Mouse (Mus musculus): ENCODE results near the gene Prkca. TPM values are rescaled to one million over a fixed set of nuclear protein-coding genes. Genes with fewer than 3 reads are reported as not detected.

Prkca gene
- polyA plus RNA-seq, 1 experiment from 2014 or later = 13.5 TPM

- Histone ChIP-seq H3K4me1 (ENCODE audit: control insufficient read depth, insufficient read depth, low read length) (no peaks in the 10 kb centered on the region), H3K4me3 (ENCODE audit: low read depth, low read length) (no peak overlapping the region), H3K4me2 (ENCODE audit: low read depth, low read length) (no peak overlapping the region), H3K9ac (ENCODE audit: low read depth, low read length) (no peak overlapping the region), H3K36me3 (ENCODE audit: control insufficient read depth, insufficient read depth, low read length) (no peaks in the 10 kb centered on the region), H3K27me3 (replicated peaks; ENCODE audit: control insufficient read depth, insufficient read depth, low read length) (no peaks in the 10 kb centered on the region), H3K9me3 (ENCODE audit: control insufficient read depth, low read length) (no peaks in the 10 kb centered on the region), H3K27ac (replicated peaks; ENCODE audit: low read depth, low read length) (no peak overlapping the region)
- ATAC-seq (ENCODE audit: low read depth) = no peak
- no peak for DNase-seq (ENCODE audit: low spot score)
- WGBS = 62% methylated on average over 9 of the region's 9 CpGs
Measured at GRCm38 (mm10) chr11:108165725-108166124, 178.0 kb downstream of the Prkca start.

- WGBS = 90% methylated on average over 1 of the region's 1 CpGs
- H3K27ac ChIP-seq (replicated peaks; ENCODE audit: low read depth, low read length) = no peak overlapping the region
- H3K9ac ChIP-seq (ENCODE audit: low read depth, low read length) = no peak overlapping the region
- no peaks in the 10 kb centered on the region for H3K27me3 ChIP-seq (replicated peaks; ENCODE audit: control insufficient read depth, insufficient read depth, low read length)
- no peaks in the 10 kb centered on the region for H3K4me1 ChIP-seq (ENCODE audit: control insufficient read depth, insufficient read depth, low read length)
- ATAC-seq (ENCODE audit: low read depth) = no peak
- H3K4me2 ChIP-seq (ENCODE audit: low read depth, low read length) = no peak overlapping the region
- no peak for DNase-seq (ENCODE audit: low spot score)
- H3K36me3 ChIP-seq (ENCODE audit: control insufficient read depth, insufficient read depth, low read length) = no peaks in the 10 kb centered on the region
- peaks cover 12% of the 10 kb centered on the region; the same call in 1 of the 2 replicates for H3K9me3 ChIP-seq (ENCODE audit: control insufficient read depth, low read length)
- no peak overlapping the region for H3K4me3 ChIP-seq (ENCODE audit: low read depth, low read length)
Measured at GRCm38 (mm10) chr11:108162639-108163038, 181.1 kb downstream of the Prkca start.

- no peak overlapping the region for H3K9ac ChIP-seq (ENCODE audit: low read depth, low read length)
- H3K4me3 ChIP-seq (ENCODE audit: low read depth, low read length) = no peak overlapping the region
- H3K4me1 ChIP-seq (ENCODE audit: control insufficient read depth, insufficient read depth, low read length) = no peaks in the 10 kb centered on the region
- H3K27me3 ChIP-seq (replicated peaks; ENCODE audit: control insufficient read depth, insufficient read depth, low read length) = no peaks in the 10 kb centered on the region
- WGBS = 47% methylated on average over 4 of the region's 4 CpGs
- ATAC-seq (ENCODE audit: low read depth) = no peak
- no peak overlapping the region for H3K4me2 ChIP-seq (ENCODE audit: low read depth, low read length)
- H3K9me3 ChIP-seq (ENCODE audit: control insufficient read depth, low read length) = peaks cover 12% of the 10 kb centered on the region; the same call in 1 of the 2 replicates
- no peaks in the 10 kb centered on the region for H3K36me3 ChIP-seq (ENCODE audit: control insufficient read depth, insufficient read depth, low read length)
- H3K27ac ChIP-seq (replicated peaks; ENCODE audit: low read depth, low read length) = no peak overlapping the region
- DNase-seq (ENCODE audit: low spot score) = no peak
Measured at GRCm38 (mm10) chr11:108162110-108162509, 181.6 kb downstream of the Prkca start.

- Histone ChIP-seq H3K27me3 (replicated peaks; ENCODE audit: control insufficient read depth, insufficient read depth, low read length) (no peaks in the 10 kb centered on the region), H3K36me3 (ENCODE audit: control insufficient read depth, insufficient read depth, low read length) (no peaks in the 10 kb centered on the region), H3K4me3 (ENCODE audit: low read depth, low read length) (no peak overlapping the region), H3K4me1 (ENCODE audit: control insufficient read depth, insufficient read depth, low read length) (no peaks in the 10 kb centered on the region), H3K27ac (replicated peaks; ENCODE audit: low read depth, low read length) (no peak overlapping the region), H3K9ac (ENCODE audit: low read depth, low read length) (no peak overlapping the region), H3K9me3 (ENCODE audit: control insufficient read depth, low read length) (peaks cover 12% of the 10 kb centered on the region; the same call in 1 of the 2 replicates), H3K4me2 (ENCODE audit: low read depth, low read length) (no peak overlapping the region)
- DNase-seq (ENCODE audit: low spot score) = no peak
- no peak for ATAC-seq (ENCODE audit: low read depth)
- 82% methylated on average over 7 of the region's 7 CpGs for WGBS
Measured at GRCm38 (mm10) chr11:108160056-108160455, 183.7 kb downstream of the Prkca start.

GRCm38 (mm10) chr11:108158046-108158445 is 185.7 kb downstream of the Prkca start:
- WGBS = 95% methylated on average over 3 of the region's 3 CpGs
- no peaks in the 10 kb centered on the region for H3K36me3 ChIP-seq (ENCODE audit: control insufficient read depth, insufficient read depth, low read length)
- DNase-seq (ENCODE audit: low spot score) (no peak), ATAC-seq (ENCODE audit: low read depth) (no peak)
- H3K27ac ChIP-seq (replicated peaks; ENCODE audit: low read depth, low read length) = no peak overlapping the region
- 0 out of 2 replicates have a peak, but pooled peaks cover 4% of the 10 kb centered on the region for H3K4me1 ChIP-seq (ENCODE audit: control insufficient read depth, insufficient read depth, low read length)
- no peaks in the 10 kb centered on the region for H3K27me3 ChIP-seq (replicated peaks; ENCODE audit: control insufficient read depth, insufficient read depth, low read length)
- no peak overlapping the region for H3K4me3 ChIP-seq (ENCODE audit: low read depth, low read length)
- no peak overlapping the region for H3K4me2 ChIP-seq (ENCODE audit: low read depth, low read length)
- H3K9me3 ChIP-seq (ENCODE audit: control insufficient read depth, low read length) = peaks cover 12% of the 10 kb centered on the region; the same call in 1 of the 2 replicates
- H3K9ac ChIP-seq (ENCODE audit: low read depth, low read length) = no peak overlapping the region

GRCm38 (mm10) chr11:108157074-108157473 is 186.7 kb downstream of the Prkca start:
- Histone ChIP-seq H3K4me1 (ENCODE audit: control insufficient read depth, insufficient read depth, low read length) (0 out of 2 replicates have a peak, but pooled peaks cover 11% of the 10 kb centered on the region), H3K36me3 (ENCODE audit: control insufficient read depth, insufficient read depth, low read length) (no peaks in the 10 kb centered on the region), H3K9me3 (ENCODE audit: control insufficient read depth, low read length) (peaks cover 12% of the 10 kb centered on the region; the same call in 1 of the 2 replicates), H3K4me2 (ENCODE audit: low read depth, low read length) (no peak overlapping the region), H3K9ac (ENCODE audit: low read depth, low read length) (no peak overlapping the region), H3K4me3 (ENCODE audit: low read depth, low read length) (no peak overlapping the region), H3K27ac (replicated peaks; ENCODE audit: low read depth, low read length) (no peak overlapping the region), H3K27me3 (replicated peaks; ENCODE audit: control insufficient read depth, insufficient read depth, low read length) (no peaks in the 10 kb centered on the region)
- 91% methylated on average over 5 of the region's 5 CpGs for WGBS
- no peak for ATAC-seq (ENCODE audit: low read depth)
- DNase-seq (ENCODE audit: low spot score) = no peak

GRCm38 (mm10) chr11:108156107-108156506 is 187.6 kb downstream of the Prkca start:
- 84% methylated on average over 5 of the region's 5 CpGs for WGBS
- Histone ChIP-seq H3K36me3 (ENCODE audit: control insufficient read depth, insufficient read depth, low read length) (no peaks in the 10 kb centered on the region), H3K4me1 (ENCODE audit: control insufficient read depth, insufficient read depth, low read length) (0 out of 2 replicates have a peak, but pooled peaks cover 18% of the 10 kb centered on the region), H3K27ac (replicated peaks; ENCODE audit: low read depth, low read length) (no peak overlapping the region), H3K9ac (ENCODE audit: low read depth, low read length) (no peak overlapping the region), H3K4me3 (ENCODE audit: low read depth, low read length) (no peak overlapping the region), H3K4me2 (ENCODE audit: low read depth, low read length) (no peak overlapping the region), H3K9me3 (ENCODE audit: control insufficient read depth, low read length) (peaks cover 12% of the 10 kb centered on the region; the same call in 1 of the 2 replicates), H3K27me3 (replicated peaks; ENCODE audit: control insufficient read depth, insufficient read depth, low read length) (no peaks in the 10 kb centered on the region)
- ATAC-seq (ENCODE audit: low read depth) = no peak
- no peak for DNase-seq (ENCODE audit: low spot score)

- no peak for ATAC-seq (ENCODE audit: low read depth)
- Histone ChIP-seq H3K4me3 (ENCODE audit: low read depth, low read length) (no peak overlapping the region), H3K27me3 (replicated peaks; ENCODE audit: control insufficient read depth, insufficient read depth, low read length) (no peaks in the 10 kb centered on the region), H3K4me1 (ENCODE audit: control insufficient read depth, insufficient read depth, low read length) (peaks cover 27% of the 10 kb centered on the region; the same call in 1 of the 2 replicates), H3K27ac (replicated peaks; ENCODE audit: low read depth, low read length) (no peak overlapping the region), H3K4me2 (ENCODE audit: low read depth, low read length) (no peak overlapping the region), H3K9me3 (ENCODE audit: control insufficient read depth, low read length) (peaks cover 12% of the 10 kb centered on the region; the same call in 1 of the 2 replicates), H3K36me3 (ENCODE audit: control insufficient read depth, insufficient read depth, low read length) (no peaks in the 10 kb centered on the region), H3K9ac (ENCODE audit: low read depth, low read length) (no peak overlapping the region)
- 96% methylated on average over 8 of the region's 8 CpGs for WGBS
- no peak for DNase-seq (ENCODE audit: low spot score)
Measured at GRCm38 (mm10) chr11:108155088-108155580, 188.6 kb downstream of the Prkca start.

Measured in embryonic facial prominence, embryonic 14.5 days (tissue).